Mouse (Mus musculus) splenic B cell, adult 2 months (primary cell): ENCODE results near the gene Panx1.

Experiments
- DNase-seq: peaks from one replicate; pipeline ENCODE4 v3.0.0-alpha.2; 2011; ENCODE audit warnings: low read depth, low spot score
- H3K27me3 ChIP-seq: 2 replicates; pipeline ENCODE4 v1.6.1; 2012; ENCODE audit warnings: mild to moderate bottlenecking, low read length, moderate library complexity, mixed read lengths; ENCODE audit not compliant: control insufficient read depth, poor library complexity, insufficient read depth, severe bottlenecking
- H3K36me3 ChIP-seq: 2 replicates; pipeline ENCODE4 v1.6.1; 2012; ENCODE audit warnings: mild to moderate bottlenecking, low read length, moderate library complexity, mixed read lengths; ENCODE audit not compliant: control insufficient read depth, poor library complexity, insufficient read depth, severe bottlenecking

Panx1 gene

GRCm38 (mm10) chr9:15045084-15045669 lies at the start of gene Panx1:
Gene Panx1 (minus strand): TSS chr9:15045478.
- Histone ChIP-seq H3K36me3 (no peaks in the 10 kb centered on the region), H3K27me3 (no peaks in the 10 kb centered on the region)
- peak; percentile 91 for DNase-seq

DNA sequence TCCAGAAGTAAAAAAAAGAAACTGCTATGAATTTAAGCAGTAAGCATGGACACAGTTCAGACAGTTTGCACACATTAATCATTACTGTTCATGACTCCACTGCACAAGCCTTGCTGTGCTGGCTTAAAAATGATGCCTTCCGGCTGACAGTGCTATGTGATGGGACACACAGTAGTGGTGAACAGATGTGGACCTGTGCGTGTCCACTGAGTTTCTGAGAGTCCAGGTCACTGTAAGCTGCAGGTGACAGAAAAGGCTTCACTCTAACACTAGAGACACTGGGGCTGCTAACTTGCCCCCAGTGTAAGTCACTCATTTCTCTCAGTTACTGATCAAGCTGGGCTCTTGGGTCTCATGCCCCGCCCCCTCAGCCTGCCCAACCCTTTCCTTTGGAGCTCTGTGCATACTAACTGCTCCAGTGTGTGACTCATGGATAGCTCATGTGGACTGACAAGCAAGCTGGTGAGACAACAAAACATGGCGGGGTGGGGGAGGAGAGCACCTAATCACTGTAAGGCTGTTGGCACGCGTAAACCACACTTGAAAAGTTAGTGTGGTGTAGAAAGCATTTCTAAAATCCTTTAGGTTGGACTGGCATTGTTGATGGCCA lies 23.5 kb upstream of the Panx1 start:
- Histone ChIP-seq H3K27me3 (no peaks in the 10 kb centered on the region), H3K36me3 (no peaks in the 10 kb centered on the region)
- no peak for DNase-seq

DNA sequence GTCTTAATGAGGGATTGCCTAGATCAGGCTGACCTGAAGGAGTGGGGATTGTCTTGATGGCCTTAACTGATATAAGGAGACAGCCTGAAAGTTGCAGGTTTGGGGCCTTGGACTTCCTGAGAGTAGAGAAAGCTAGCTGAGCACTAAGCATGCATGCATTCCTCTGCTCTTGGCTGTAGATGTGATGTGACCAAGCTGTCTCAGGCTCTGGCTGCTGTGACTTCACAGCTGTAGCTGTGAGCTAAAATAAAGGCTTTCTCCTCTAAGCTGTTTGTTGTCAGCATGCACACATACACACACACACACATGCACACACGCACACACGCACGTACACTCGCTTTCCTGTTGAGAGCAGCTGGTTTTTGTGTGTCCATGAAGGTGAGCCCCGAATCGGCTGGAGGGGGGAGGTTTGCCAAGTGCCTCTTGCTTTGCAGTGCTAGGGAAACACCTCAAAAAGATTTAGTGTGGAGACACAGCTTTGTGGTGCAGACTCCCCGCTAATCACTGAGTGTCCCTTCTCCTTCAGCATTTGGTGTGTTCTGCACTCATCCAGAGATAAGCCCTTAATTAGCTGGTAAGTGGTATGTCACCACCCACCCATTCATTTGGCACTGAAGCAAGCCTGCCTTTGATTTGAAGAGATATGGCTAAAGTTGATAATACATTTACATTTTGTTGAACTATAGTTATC lies 22.9 kb upstream of the Panx1 start:
- no peaks in the 10 kb centered on the region for H3K27me3 ChIP-seq
- H3K36me3 ChIP-seq: no peaks in the 10 kb centered on the region
- DNase-seq: no peak

- Histone ChIP-seq H3K36me3 (no peaks in the 10 kb centered on the region), H3K27me3 (no peaks in the 10 kb centered on the region)
- DNase-seq: peak; percentile 7
Observed at GRCm38 (mm10) chr9:15064176-15064575, 18.9 kb upstream of the Panx1 start.

GRCm38 (mm10) chr9:15060847-15061246 lies 15.6 kb upstream of the Panx1 start:
- H3K36me3 ChIP-seq: no peaks in the 10 kb centered on the region
- DNase-seq: no peak
- H3K27me3 ChIP-seq: no peaks in the 10 kb centered on the region

DNA sequence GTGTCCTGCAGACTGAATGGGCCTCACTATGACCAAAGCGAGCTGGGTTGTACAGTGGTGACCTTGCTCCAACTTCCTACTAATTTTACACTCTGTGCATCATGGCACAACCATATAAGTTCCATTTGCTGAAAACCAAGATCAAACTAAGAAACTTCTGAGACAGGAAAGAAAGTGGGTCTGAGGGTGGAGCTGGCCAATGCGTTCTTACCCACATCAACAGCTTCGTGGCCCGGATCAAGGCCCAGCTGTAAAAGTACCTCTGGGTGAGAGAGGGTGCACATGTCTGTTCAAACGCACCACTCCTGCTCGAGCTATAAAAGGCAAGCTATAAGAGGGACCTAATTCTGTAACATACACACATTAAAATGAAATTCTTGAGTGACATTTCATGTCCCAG lies 14.7 kb upstream of the Panx1 start:
- H3K36me3 ChIP-seq: no peaks in the 10 kb centered on the region
- DNase-seq: no peak
- no peaks in the 10 kb centered on the region for H3K27me3 ChIP-seq

DNA sequence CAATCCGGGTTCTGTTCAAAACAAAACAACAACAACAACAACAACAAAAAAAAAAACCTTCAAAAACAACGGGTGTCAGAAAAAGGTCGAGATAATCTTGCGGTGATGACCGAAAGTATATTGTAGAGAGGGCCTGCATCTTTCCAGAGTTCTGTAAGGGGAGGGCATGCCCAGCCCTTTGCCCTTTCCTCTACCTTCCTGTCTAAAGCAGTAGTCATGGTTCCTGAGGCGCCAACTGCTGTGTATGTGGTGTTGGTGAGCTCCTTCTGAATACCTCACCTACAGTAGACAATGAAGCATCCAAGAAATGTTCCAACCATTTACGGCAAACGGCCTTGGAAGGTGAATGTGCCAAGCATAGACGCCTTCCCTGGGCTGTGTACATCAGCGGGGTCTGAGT lies 462 bp upstream of the Panx1 start:
- DNase-seq: no peak

DNA sequence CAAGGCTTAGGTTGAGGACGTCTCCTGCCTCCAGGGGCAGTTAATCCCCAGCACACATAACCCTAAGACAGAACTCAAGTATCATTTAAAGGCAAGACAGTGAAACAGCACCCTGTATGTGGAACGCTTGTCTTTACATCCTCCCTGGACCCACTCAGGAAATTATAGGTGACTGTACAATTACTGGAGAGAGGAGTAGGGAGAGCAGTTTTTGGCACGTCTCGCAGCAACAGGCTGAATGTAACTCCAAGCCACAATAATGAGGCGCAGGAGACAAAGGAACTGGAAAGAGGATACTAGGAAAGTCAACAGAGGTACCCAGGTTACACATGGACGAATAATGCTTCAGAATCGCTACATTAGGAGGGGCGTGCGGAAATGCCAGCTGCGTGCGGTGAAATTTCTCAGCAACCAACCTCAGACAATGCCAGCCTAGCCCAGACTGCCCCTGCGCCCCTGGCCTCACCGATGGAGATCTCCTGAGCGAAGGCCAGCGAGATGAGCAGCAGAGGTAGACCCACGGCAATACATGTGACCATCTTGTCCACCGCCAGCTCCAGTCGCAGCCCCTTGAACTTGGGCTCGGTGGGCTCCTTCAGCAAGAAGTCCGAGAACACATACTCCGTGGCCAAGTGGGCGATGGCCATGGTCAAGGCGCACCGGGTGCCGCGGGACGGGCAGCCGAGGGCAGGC lies 741 bp downstream of the Panx1 start:
- DNase-seq: no peak
- Histone ChIP-seq H3K36me3 (no peaks in the 10 kb centered on the region), H3K27me3 (no peaks in the 10 kb centered on the region)

More for the DNA sequence above, 462 bp upstream of the Panx1 start:
- Histone ChIP-seq H3K36me3 (no peaks in the 10 kb centered on the region), H3K27me3 (no peaks in the 10 kb centered on the region)

GRCm38 (mm10) chr9:15041556-15041955 lies 3.7 kb downstream of the Panx1 start:
- no peak for DNase-seq
- Histone ChIP-seq H3K36me3 (no peaks in the 10 kb centered on the region), H3K27me3 (no peaks in the 10 kb centered on the region)

- H3K27me3 ChIP-seq: no peaks in the 10 kb centered on the region
- no peak for DNase-seq
- H3K36me3 ChIP-seq: no peaks in the 10 kb centered on the region
Observed at GRCm38 (mm10) chr9:15039848-15040247, 5.4 kb downstream of the Panx1 start.

- DNase-seq: no peak
- Histone ChIP-seq H3K36me3 (no peaks in the 10 kb centered on the region; the same call in 1 of the 2 replicates), H3K27me3 (no peaks in the 10 kb centered on the region)
Observed at GRCm38 (mm10) chr9:15037704-15038103, 7.6 kb downstream of the Panx1 start.

- no peak for DNase-seq
- Histone ChIP-seq H3K36me3 (no peaks in the 10 kb centered on the region; the same call in 1 of the 2 replicates), H3K27me3 (no peaks in the 10 kb centered on the region)
Observed at GRCm38 (mm10) chr9:15037237-15037636, 8.0 kb downstream of the Panx1 start.

- Histone ChIP-seq H3K36me3 (no peaks in the 10 kb centered on the region; the same call in 1 of the 2 replicates), H3K27me3 (no peaks in the 10 kb centered on the region)
- no peak for DNase-seq
Observed at GRCm38 (mm10) chr9:15036807-15037206, 8.5 kb downstream of the Panx1 start.

DNA sequence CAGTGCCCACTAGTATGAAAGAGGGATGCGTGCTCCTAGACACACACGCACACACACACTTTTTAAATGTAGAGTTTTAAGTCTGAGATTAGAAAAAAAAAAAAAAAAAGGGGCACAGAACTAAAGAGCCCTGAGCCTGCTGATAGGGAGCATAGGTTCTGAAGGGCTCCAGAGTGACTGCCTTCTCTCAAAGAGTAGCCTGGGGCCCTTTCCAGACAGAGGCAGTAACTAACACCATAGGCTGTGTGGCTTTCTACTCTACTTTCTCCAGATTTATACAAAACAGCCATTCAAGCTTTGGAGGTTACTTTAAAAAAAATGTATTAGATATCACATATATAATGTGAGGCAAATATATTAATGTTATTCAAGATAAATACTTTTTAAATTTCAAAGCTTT lies 8.9 kb downstream of the Panx1 start:
- H3K27me3 ChIP-seq: no peaks in the 10 kb centered on the region
- no peak for DNase-seq
- no peaks in the 10 kb centered on the region; the same call in 1 of the 2 replicates for H3K36me3 ChIP-seq

DNA sequence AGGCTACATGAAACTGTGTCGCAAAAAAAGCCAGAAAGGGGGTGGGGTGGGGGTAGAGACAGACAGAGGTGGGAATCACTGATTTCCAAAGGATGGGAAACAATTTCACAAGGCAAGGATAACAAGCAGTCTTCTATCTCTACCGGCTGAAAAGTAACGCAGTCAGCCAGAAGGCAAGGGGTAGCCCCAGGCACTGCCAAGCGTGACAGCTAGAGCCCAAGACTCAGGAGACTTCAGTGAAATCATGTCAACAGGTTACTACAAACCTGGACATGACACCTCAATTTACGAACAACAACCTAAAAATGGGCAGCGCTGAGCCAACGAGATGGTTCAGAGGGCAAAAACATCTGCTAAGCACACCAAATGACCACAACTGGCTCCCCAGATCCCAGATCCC lies 9.3 kb downstream of the Panx1 start:
- Histone ChIP-seq H3K27me3 (no peaks in the 10 kb centered on the region), H3K36me3 (no peaks in the 10 kb centered on the region; the same call in 1 of the 2 replicates)
- no peak for DNase-seq
